24 mouse cellular contexts compared by ENCODE assay signal in genomic region chr2:31182786-31183330, GRCm38 (mm10).
"Had no signal": no experiment of that assay in that cellular context is flagged by ENCODE, and none has a peak within 500 bp of the region (broad histone marks: within the 10 kb centered on the region; RNA-seq: fewer than 3 reads in every experiment).

No protein-coding gene starts in this region.

- H3K4me3 ChIP-seq: liver, embryonic 15.5 days; lung, embryonic 15.5 days; megakaryocyte, embryonic 14.5 days; midbrain, embryonic 10.5 days; midbrain, embryonic 12.5 days; myocyte; neural tube, embryonic 13.5 days; neural tube, embryonic 15.5 days had no signal

- H3K27ac ChIP-seq: liver, embryonic 15.5 days; lung, embryonic 15.5 days; macrophage; midbrain, embryonic 10.5 days; midbrain, embryonic 12.5 days; neural tube, embryonic 13.5 days; neural tube, embryonic 15.5 days had no signal

- DNase-seq: liver, postnatal 0 days; lung, adult 2 months; lung, postnatal 14 days; lung, postnatal 36 days; midbrain, embryonic 14.5 days; retina, postnatal 1 day; right cerebral cortex, adult 18-20 months; right cerebral cortex, postnatal 25 days; right cerebral cortex, postnatal 4 days; spleen, adult 18-20 months; thymus, adult 18-20 months; thymus, postnatal 14 days; thymus, postnatal 4 days had no signal

- H3K27me3 ChIP-seq: liver, embryonic 15.5 days; lung, embryonic 15.5 days; megakaryocyte, embryonic 14.5 days; midbrain, embryonic 12.5 days; neural tube, embryonic 13.5 days; neural tube, embryonic 15.5 days had no signal

- ATAC-seq: liver, postnatal 0 days; lung, postnatal 0 days; midbrain, embryonic 16.5 days had no signal

- H3K9me3 ChIP-seq: liver, embryonic 15.5 days; lung, embryonic 15.5 days; megakaryocyte, embryonic 14.5 days; midbrain, embryonic 10.5 days; midbrain, embryonic 12.5 days; neural tube, embryonic 13.5 days; neural tube, embryonic 15.5 days had no signal

- H3K4me2 ChIP-seq: liver, embryonic 15.5 days; lung, embryonic 15.5 days; midbrain, embryonic 12.5 days; neural tube, embryonic 13.5 days; neural tube, embryonic 15.5 days had no signal

- H3K4me1 ChIP-seq: liver, embryonic 15.5 days; lung, embryonic 15.5 days; midbrain, embryonic 10.5 days; midbrain, embryonic 12.5 days; neural tube, embryonic 13.5 days; neural tube, embryonic 15.5 days had no signal

- H3K9ac ChIP-seq: liver, embryonic 15.5 days; liver, postnatal 0 days; lung, embryonic 15.5 days; midbrain, embryonic 12.5 days; neural tube, embryonic 13.5 days; neural tube, embryonic 15.5 days had no signal
